Mouse (Mus musculus): ENCODE data around the gene Dnajc4. TPM values are rescaled to one million over a fixed set of nuclear protein-coding genes. Genes with fewer than 3 reads are reported as not detected.

The Dnajc4 gene
- polyA plus RNA-seq (2014; fragmentation: Nextera tagmentation; extraction: Ambion mirVana): 18.6 and 22.8 TPM in 2 replicates

DNA sequence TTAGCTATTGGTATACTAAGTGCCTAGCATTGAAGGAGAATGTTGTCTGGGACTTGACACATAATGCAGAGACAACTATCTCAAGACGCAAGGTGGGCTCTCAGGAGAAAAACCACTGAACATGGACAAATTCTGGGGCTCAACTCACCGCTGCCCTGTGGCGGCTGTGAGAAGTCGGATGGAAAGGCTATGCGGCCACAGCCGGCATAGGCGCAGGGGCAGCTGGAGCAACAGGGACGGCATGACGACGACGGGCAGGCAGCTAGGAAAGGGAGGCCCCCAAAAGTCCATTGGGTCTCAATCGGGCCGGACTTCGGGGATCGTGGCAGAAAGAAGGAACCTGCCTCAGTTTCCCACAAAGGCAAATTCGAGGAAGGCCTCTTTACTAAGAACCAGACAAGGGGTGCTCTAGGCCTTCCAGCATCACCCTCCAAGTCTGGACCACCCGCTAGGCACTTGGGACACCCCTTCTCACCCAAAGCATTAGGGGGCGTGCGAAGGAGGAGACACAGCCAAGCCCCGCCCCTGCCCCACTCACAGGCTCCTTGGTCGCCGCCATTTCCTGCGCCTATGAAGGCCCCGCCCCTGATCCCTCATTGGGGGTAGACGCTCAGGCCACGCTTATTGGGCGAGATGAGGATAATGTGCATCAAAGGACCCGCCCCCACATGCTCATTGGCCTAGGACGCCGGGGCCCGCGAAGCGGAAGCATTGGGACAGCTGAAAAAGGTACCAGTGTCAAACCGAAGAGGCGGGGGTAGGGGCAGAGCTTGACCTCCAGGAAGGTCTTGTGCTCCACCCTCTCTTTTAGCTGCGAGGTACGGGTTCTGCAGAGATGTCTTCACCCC is at the start of gene Dnajc4:
TSS of gene Dnajc4 (minus strand) at position 562 of the 848 bp plus-strand sequence.
- H3K9me3 ChIP-seq (ENCODE audit: low read depth, low read length): no peaks in the 10 kb centered on the region
- peaks cover 18% of the 10 kb centered on the region for H3K4me1 ChIP-seq (ENCODE audit: insufficient read depth)
- peak within 1 kb of the TSS; percentile 58 for H3K4me3 ChIP-seq (ENCODE audit: low read depth, low read length)
- peak within 1 kb of the TSS; percentile 91 for H3K4me2 ChIP-seq
- peak; percentile 99 for DNase-seq
- peak; percentile 33 for TF ChIP-seq CTCF (IDR thresholded peaks at IDR 0.05; ENCODE audit: low read depth)
- peak; percentile 92 for ATAC-seq (ENCODE audit: insufficient read depth)
- H3K27ac ChIP-seq (ENCODE audit: low read depth): peak within 1 kb of the TSS; percentile 69; the same call in 1 of the 2 replicates
- no peaks in the 10 kb centered on the region for H3K36me3 ChIP-seq (ENCODE audit: insufficient read depth)
- WGBS: 1% methylated on average over 37 of the region's 37 CpGs
- 0 out of 2 replicates have a peak, but pooled peaks cover 2% of the 10 kb centered on the region for H3K27me3 ChIP-seq (ENCODE audit: insufficient read depth, low read length)
- H3K9ac ChIP-seq: peak within 1 kb of the TSS; percentile 66

GRCm38 (mm10) chr19:7041171-7041570 is 48.8 kb upstream of the Dnajc4 start:
- H3K4me2 ChIP-seq: peak overlapping the region; percentile 84
- H3K4me3 ChIP-seq (ENCODE audit: low read depth, low read length): peak overlapping the region; percentile 55; the same call in 1 of the 2 replicates
- no peak for DNase-seq

DNA sequence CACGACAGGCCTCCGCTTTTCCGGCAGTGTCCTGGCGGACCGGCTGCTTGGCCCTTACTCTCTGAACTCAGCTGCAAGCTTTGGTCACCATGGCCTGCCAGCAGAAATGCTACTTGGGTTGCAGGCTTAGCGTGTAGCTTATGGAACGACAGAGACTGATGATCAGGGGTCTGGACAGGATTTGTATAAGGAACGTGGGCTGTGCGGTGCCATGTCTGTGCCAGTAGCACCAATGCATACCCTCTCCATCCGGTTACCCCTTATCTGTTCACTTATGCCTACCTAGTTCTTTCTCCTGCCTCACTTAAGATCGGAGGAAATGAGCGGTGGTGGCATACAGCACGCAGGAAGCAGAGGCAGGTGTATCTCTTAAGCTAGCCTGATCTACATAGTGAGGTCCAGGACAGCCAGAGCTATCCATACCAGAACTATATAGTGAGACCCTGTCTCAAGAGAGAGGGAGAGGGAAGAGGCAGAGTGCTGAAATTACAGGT is 48.3 kb upstream of the Dnajc4 start:
- H3K4me1 ChIP-seq (ENCODE audit: insufficient read depth): peaks cover 21% of the 10 kb centered on the region
- ATAC-seq (ENCODE audit: insufficient read depth): no peak

More at GRCm38 (mm10) chr19:7041171-7041570, 48.8 kb upstream of the Dnajc4 start:
- H3K9ac ChIP-seq: no peak overlapping the region
- no peak for ATAC-seq (ENCODE audit: insufficient read depth)
- WGBS: 92% methylated on average over 2 of the region's 2 CpGs
- H3K4me1 ChIP-seq (ENCODE audit: insufficient read depth): peaks cover 21% of the 10 kb centered on the region
- no peak for TF ChIP-seq CTCF (IDR thresholded peaks at IDR 0.05; ENCODE audit: low read depth)
- no peaks in the 10 kb centered on the region for H3K27me3 ChIP-seq (ENCODE audit: insufficient read depth, low read length)
- no peaks in the 10 kb centered on the region for H3K9me3 ChIP-seq (ENCODE audit: low read depth, low read length)
- H3K27ac ChIP-seq (ENCODE audit: low read depth): no peak overlapping the region; the same call in 1 of the 2 replicates
- peaks cover 10% of the 10 kb centered on the region for H3K36me3 ChIP-seq (ENCODE audit: insufficient read depth)

DNA sequence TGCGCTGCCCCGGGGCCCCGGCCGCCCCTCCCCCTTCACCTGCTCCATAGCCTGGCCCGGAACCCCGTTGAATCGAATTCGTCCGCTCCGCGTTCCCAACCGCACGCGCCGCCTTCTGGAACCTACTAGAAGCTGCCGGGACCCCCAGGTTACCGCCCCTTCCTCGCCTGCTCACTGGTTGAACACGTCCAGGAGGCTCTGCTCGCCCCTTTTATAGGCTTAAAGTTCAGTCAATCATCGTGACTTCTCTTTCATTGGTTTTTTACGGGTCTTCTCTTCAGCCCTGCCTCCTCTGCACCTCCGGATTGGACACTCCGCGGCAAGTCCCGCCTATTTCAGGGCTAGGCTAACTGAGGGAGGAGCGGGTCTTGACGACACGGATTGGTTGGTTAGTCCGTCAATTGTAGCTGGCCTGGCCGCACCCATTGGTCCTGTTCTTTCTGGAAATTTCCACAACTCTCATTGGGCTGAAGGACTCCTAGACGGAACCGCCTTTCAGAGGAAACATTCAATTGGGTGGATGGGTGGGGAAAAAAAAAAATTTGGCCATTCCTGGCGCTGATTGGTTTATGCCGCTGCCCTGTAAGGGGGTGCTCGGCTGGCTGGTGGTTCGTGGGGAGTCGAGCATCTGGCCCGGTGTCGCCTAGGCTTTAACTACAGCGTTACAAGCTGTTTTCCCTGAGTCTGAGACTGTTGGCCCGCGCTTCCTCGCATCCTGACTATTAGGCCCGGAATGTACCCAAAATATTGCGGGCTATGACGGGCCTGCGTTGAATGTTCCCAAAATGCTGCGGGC is 47.7 kb upstream of the Dnajc4 start, which contains the start of gene Stip1:
TSS of gene Stip1 (minus strand) at position 127 of the 796 bp plus-strand sequence.
- peak; percentile 99 for ATAC-seq (ENCODE audit: insufficient read depth)
- DNase-seq: peak; percentile 100
- Histone ChIP-seq H3K4me1 (ENCODE audit: insufficient read depth) (peaks cover 21% of the 10 kb centered on the region), H3K4me3 (ENCODE audit: low read depth, low read length) (peak within 1 kb of the TSS; percentile 92), H3K9me3 (ENCODE audit: low read depth, low read length) (no peaks in the 10 kb centered on the region), H3K4me2 (peak within 1 kb of the TSS; percentile 87), H3K27me3 (ENCODE audit: insufficient read depth, low read length) (no peaks in the 10 kb centered on the region), H3K9ac (peak within 1 kb of the TSS; percentile 92), H3K36me3 (ENCODE audit: insufficient read depth) (peaks cover 18% of the 10 kb centered on the region), H3K27ac (ENCODE audit: low read depth) (peak within 1 kb of the TSS; percentile 94)
- WGBS: under 1% methylated on average over 49 of the region's 49 CpGs
- TF ChIP-seq CTCF (IDR thresholded peaks at IDR 0.05; ENCODE audit: low read depth): peak; percentile 58

More for the DNA sequence above, 48.3 kb upstream of the Dnajc4 start:
- H3K27me3 ChIP-seq (ENCODE audit: insufficient read depth, low read length): no peaks in the 10 kb centered on the region
- TF ChIP-seq CTCF (IDR thresholded peaks at IDR 0.05; ENCODE audit: low read depth): no peak
- H3K9ac ChIP-seq: peak overlapping the region; percentile 75
- no peak for DNase-seq
- peak overlapping the region; percentile 94 for H3K27ac ChIP-seq (ENCODE audit: low read depth)
- H3K4me2 ChIP-seq: peak overlapping the region; percentile 84
- peaks cover 11% of the 10 kb centered on the region for H3K36me3 ChIP-seq (ENCODE audit: insufficient read depth)
- no peaks in the 10 kb centered on the region for H3K9me3 ChIP-seq (ENCODE audit: low read depth, low read length)
- WGBS: 15% methylated on average over 13 of the region's 13 CpGs
- peak overlapping the region; percentile 55 for H3K4me3 ChIP-seq (ENCODE audit: low read depth, low read length)

DNA sequence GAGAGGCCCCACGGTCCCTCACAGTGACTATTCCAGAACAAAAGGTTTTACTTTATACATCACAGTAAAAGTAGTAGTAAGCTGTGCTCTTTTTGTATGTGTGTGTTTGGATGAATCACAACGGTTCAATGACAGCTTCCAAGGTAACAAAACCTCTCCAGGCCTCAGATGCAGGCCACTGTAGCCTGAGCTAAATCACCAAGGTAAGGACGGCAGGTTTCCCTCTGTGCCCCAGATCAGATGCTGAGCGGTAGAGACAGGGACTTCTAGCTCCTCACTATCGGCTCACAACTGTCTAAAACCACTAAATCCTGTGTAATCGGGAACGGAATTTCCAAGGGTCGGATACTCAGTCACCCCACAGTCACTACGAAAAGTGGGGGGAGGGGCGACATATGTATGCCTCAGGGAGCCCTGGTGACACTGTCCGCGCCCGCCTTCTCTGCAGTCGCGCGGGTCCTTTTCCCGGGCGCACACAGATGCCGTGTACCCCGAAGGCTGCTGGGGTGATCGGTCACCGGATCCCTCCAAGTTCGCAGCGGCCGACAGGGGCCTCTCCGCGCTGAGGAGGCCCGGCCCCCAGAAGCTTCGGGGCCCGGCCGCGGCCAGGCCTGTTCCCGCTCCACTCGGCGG is 46.8 kb upstream of the Dnajc4 start:
- H3K27me3 ChIP-seq (ENCODE audit: insufficient read depth, low read length): no peaks in the 10 kb centered on the region
- peak overlapping the region; percentile 92 for H3K9ac ChIP-seq
- H3K4me1 ChIP-seq (ENCODE audit: insufficient read depth): peaks cover 21% of the 10 kb centered on the region
- peak overlapping the region; percentile 92 for H3K4me3 ChIP-seq (ENCODE audit: low read depth, low read length)
- peak; percentile 16 for ATAC-seq (ENCODE audit: insufficient read depth)
- no peaks in the 10 kb centered on the region for H3K9me3 ChIP-seq (ENCODE audit: low read depth, low read length)
- peak overlapping the region; percentile 89 for H3K27ac ChIP-seq (ENCODE audit: low read depth)
- 1% methylated on average over 35 of the region's 35 CpGs for WGBS
- peaks cover 25% of the 10 kb centered on the region for H3K36me3 ChIP-seq (ENCODE audit: insufficient read depth)
- TF ChIP-seq CTCF (IDR thresholded peaks at IDR 0.05; ENCODE audit: low read depth): no peak
- peak; percentile 74 for DNase-seq
- H3K4me2 ChIP-seq: peak overlapping the region; percentile 87

- Histone ChIP-seq H3K9ac (no peak overlapping the region), H3K27ac (ENCODE audit: low read depth) (no peak overlapping the region), H3K27me3 (ENCODE audit: insufficient read depth, low read length) (no peaks in the 10 kb centered on the region), H3K4me1 (ENCODE audit: insufficient read depth) (peaks cover 18% of the 10 kb centered on the region), H3K4me3 (ENCODE audit: low read depth, low read length) (no peak overlapping the region), H3K36me3 (ENCODE audit: insufficient read depth) (peaks cover 75% of the 10 kb centered on the region), H3K4me2 (no peak overlapping the region), H3K9me3 (ENCODE audit: low read depth, low read length) (no peaks in the 10 kb centered on the region)
- ATAC-seq (ENCODE audit: insufficient read depth) (no peak), DNase-seq (no peak)
- 94% methylated on average over 5 of the region's 5 CpGs for WGBS
- no peak for TF ChIP-seq CTCF (IDR thresholded peaks at IDR 0.05; ENCODE audit: low read depth)
These were observed 41.6 kb upstream of the Dnajc4 start for GRCm38 (mm10) chr19:7034006-7034405.
